Comparison of ENCODE assay signal across 16 mouse cellular contexts in genomic region chr19:11407428-11407827, GRCm38 (mm10). TPM values are rescaled to one million over a fixed set of nuclear protein-coding genes. Genes with fewer than 3 reads are reported as not detected.
"Had no signal": no experiment of that assay in that cellular context is flagged by ENCODE, and none has a peak within 500 bp of the region (broad histone marks: within the 10 kb centered on the region; RNA-seq: fewer than 3 reads in every experiment).

No protein-coding gene starts in this region.

- DNase-seq: kidney, adult 8-10 months; kidney, postnatal 36 days; left cerebral cortex, postnatal 4 days; lung, adult 18-20 months; midbrain, embryonic 14.5 days; right cerebral cortex, postnatal 14 days; thymus, postnatal 4 days had no signal

RNA-seq across cellular contexts. Expression of gene Ms4a4c, which starts 2.9 kb away (rescaled TPM):
- total RNA-seq: layer of hippocampus, adult 18-20 months; layer of hippocampus, postnatal 10 days; left cerebral cortex, postnatal 10 days; left cerebral cortex, postnatal 4 days had no signal
- polyA plus RNA-seq: midbrain, embryonic 10.5 days; myocyte had no signal

RNA-seq across cellular contexts. Expression of gene Ms4a4a, which starts 32.1 kb away (rescaled TPM):
- polyA plus RNA-seq: liver, adult 2 months; myocyte had no signal

RNA-seq across cellular contexts. Expression of gene Ms4a4b, which starts 35.9 kb away (rescaled TPM):
- total RNA-seq: layer of hippocampus, adult 18-20 months; layer of hippocampus, postnatal 10 days; left cerebral cortex, adult 18-20 months; left cerebral cortex, postnatal 10 days; left cerebral cortex, postnatal 4 days had no signal
- polyA plus RNA-seq: limb, embryonic 13.5 days; midbrain, embryonic 10.5 days; midbrain, embryonic 14.5 days; myocyte; neural tube, embryonic 12.5 days had no signal
